Mouse (Mus musculus): ENCODE data around the gene Cfap73. TPM values are rescaled to one million over a fixed set of nuclear protein-coding genes. Genes with fewer than 3 reads are reported as not detected.
A peak's percentile ranks its signal among the peaks of the same experiment; 100 is the strongest.

Gene Cfap73
- polyA plus RNA-seq, 1 experiment: 0.24 TPM

- no peak for DNase-seq (ENCODE audit: low read depth)
Measured at GRCm38 (mm10) chr5:120647814-120648491, 13.9 kb upstream of the Cfap73 start.

- no peak for DNase-seq (ENCODE audit: low read depth)
Measured at GRCm38 (mm10) chr5:120647361-120647760, 13.3 kb upstream of the Cfap73 start.

- DNase-seq (ENCODE audit: low read depth): no peak
Measured at GRCm38 (mm10) chr5:120645851-120646250, 11.8 kb upstream of the Cfap73 start.

- DNase-seq (ENCODE audit: low read depth): no peak
Measured at GRCm38 (mm10) chr5:120644227-120644626, 10.2 kb upstream of the Cfap73 start.

- DNase-seq (ENCODE audit: low read depth): peak; percentile 57
Measured at GRCm38 (mm10) chr5:120643365-120644085, 9.5 kb upstream of the Cfap73 start.

GRCm38 (mm10) chr5:120640094-120640493 lies 6.1 kb upstream of the Cfap73 start:
- DNase-seq (ENCODE audit: low read depth): no peak

GRCm38 (mm10) chr5:120635633-120636032 lies 1.6 kb upstream of the Cfap73 start:
- no peak for DNase-seq (ENCODE audit: low read depth)

GRCm38 (mm10) chr5:120634860-120635259 lies 825 bp upstream of the Cfap73 start:
- DNase-seq (ENCODE audit: low read depth): no peak

GRCm38 (mm10) chr5:120631892-120632291 lies 2.1 kb downstream of the Cfap73 start:
- DNase-seq (ENCODE audit: low read depth): no peak

GRCm38 (mm10) chr5:120631128-120631527 lies 2.9 kb downstream of the Cfap73 start:
- DNase-seq (ENCODE audit: low read depth): no peak

GRCm38 (mm10) chr5:120628624-120629023 lies 5.4 kb downstream of the Cfap73 start:
- DNase-seq (ENCODE audit: low read depth): no peak

- DNase-seq (ENCODE audit: low read depth): no peak
Measured at GRCm38 (mm10) chr5:120627515-120628300, 6.3 kb downstream of the Cfap73 start.

GRCm38 (mm10) chr5:120626399-120626798 lies 7.6 kb downstream of the Cfap73 start:
- no peak for DNase-seq (ENCODE audit: low read depth)

- DNase-seq (ENCODE audit: low read depth): no peak
Measured at GRCm38 (mm10) chr5:120624427-120624826, 9.6 kb downstream of the Cfap73 start.

GRCm38 (mm10) chr5:120622198-120622851 lies 11.7 kb downstream of the Cfap73 start:
- no peak for DNase-seq (ENCODE audit: low read depth)

GRCm38 (mm10) chr5:120621846-120622197 lies 12.2 kb downstream of the Cfap73 start:
- no peak for DNase-seq (ENCODE audit: low read depth)

GRCm38 (mm10) chr5:120621078-120621765 lies 12.8 kb downstream of the Cfap73 start:
- no peak for DNase-seq (ENCODE audit: low read depth)

GRCm38 (mm10) chr5:120620375-120621077 lies 13.5 kb downstream of the Cfap73 start:
- no peak for DNase-seq (ENCODE audit: low read depth)

- no peak for DNase-seq (ENCODE audit: low read depth)
Measured at GRCm38 (mm10) chr5:120619201-120619600, 14.8 kb downstream of the Cfap73 start.

GRCm38 (mm10) chr5:120618778-120619177 lies 15.3 kb downstream of the Cfap73 start:
- no peak for DNase-seq (ENCODE audit: low read depth)

- DNase-seq (ENCODE audit: low read depth): no peak
Measured at GRCm38 (mm10) chr5:120615903-120616302, 18.1 kb downstream of the Cfap73 start.
